Mouse (Mus musculus) cerebellum, adult 2 months (tissue): ENCODE data around the gene Ankrd65. TPM values are rescaled to one million over a fixed set of nuclear protein-coding genes. Genes with fewer than 3 reads are reported as not detected.

Source experiments
- DNase-seq, 2 experiments: peaks; one replicate each; pipeline ENCODE4 v3.0.0; 2021
- H3K27ac ChIP-seq: fragments of 200-500 bp; 2 replicates; pipeline ENCODE4 v1.5.1; 2012; ENCODE audit warnings: low read length, control low read depth, inconsistent platforms; ENCODE audit not compliant: insufficient read depth
- H3K27me3 ChIP-seq: fragments of 200-500 bp; 2 replicates; pipeline ENCODE4 v1.6.1; 2012; ENCODE audit warnings: inconsistent platforms, mild to moderate bottlenecking, low read length, moderate library complexity; ENCODE audit not compliant: control insufficient read depth, insufficient read depth
- H3K4me1 ChIP-seq: fragments of 200-500 bp; 2 replicates; pipeline ENCODE4 v1.6.1; 2011; ENCODE audit warnings: low read length; ENCODE audit not compliant: control insufficient read depth, insufficient read depth
- H3K4me3 ChIP-seq: fragments of 200-500 bp; replicated peaks from 2 replicates; pipeline ENCODE3; 2011; ENCODE audit warnings: mild to moderate bottlenecking, low read depth, low read length, control low read depth; ENCODE audit not compliant: insufficient read depth
- CTCF ChIP-seq: fragments of 200-500 bp; IDR thresholded peaks from 2 replicates; pipeline ENCODE4 v1.5.1; 2011; ENCODE audit warnings: low read depth, mild to moderate bottlenecking, control low read depth, low read length, moderate library complexity, borderline replicate concordance; ENCODE audit not compliant: insufficient read depth
- POLR2A ChIP-seq: fragments of 200-500 bp; IDR thresholded peaks from 2 replicates; pipeline ENCODE4 v1.6.1; 2011; ENCODE audit warnings: low read length, control low read depth, borderline replicate concordance; ENCODE audit not compliant: insufficient read depth
- WGBS: fragments of 180-500 bp; shearing (Covaris S2); methylation state at CpG from one replicate; pipeline ENCODE4 v1.1.7; 2018; 5-methylcytosine and 5-hydroxymethylcytosine counted together
- polyA plus RNA-seq: library from polyadenylated mRNA; depleted of rRNA; stranded (reverse); fragments of >200 nt; gene quantifications from 2 replicates; pipeline ENCODE4 v1.2.3, GENCODE M21; 2012

Ankrd65 gene
- polyA plus RNA-seq, 1 experiment = 0.16 TPM

DNA sequence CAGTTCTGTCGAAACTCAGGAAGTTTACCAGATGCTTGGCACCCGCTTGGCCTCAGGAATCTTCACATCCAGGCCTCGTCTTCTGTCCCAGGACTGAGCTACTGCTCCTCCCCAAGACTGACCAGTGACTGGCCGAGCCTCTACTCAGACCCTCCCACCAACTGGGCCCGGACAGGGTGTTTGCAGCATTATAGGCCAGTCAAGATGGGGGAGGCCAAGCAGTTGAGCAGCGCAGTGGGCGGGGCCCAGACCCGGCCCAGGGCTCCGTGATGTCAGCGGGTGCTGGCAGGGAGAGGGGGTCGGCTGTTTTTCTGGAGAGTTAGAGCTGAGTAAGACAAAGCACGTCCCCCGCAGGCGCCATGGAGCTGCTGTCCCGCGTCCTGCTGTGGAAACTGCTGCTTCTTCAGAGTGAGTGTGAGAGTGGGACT lies 49.3 kb downstream of the Ankrd65 start, which contains the start of gene Mxra8:
TSS of gene Mxra8 (plus strand) at position 198 of the 428 bp plus-strand sequence.
- H3K4me1 ChIP-seq = peaks cover 11% of the 10 kb centered on the region
- peak in 1 of 2 experiments; percentile 44 for DNase-seq
- TF ChIP-seq CTCF (no peak), POLR2A (no peak)
- no peaks in the 10 kb centered on the region for H3K27me3 ChIP-seq
- WGBS = 33% methylated on average over 16 of the region's 16 CpGs
- peak within 1 kb of the TSS; percentile 35 for H3K4me3 ChIP-seq
- 0 out of 2 replicates have a peak within 1 kb of the TSS, but pooled peaks have one; percentile 22 for H3K27ac ChIP-seq

DNA sequence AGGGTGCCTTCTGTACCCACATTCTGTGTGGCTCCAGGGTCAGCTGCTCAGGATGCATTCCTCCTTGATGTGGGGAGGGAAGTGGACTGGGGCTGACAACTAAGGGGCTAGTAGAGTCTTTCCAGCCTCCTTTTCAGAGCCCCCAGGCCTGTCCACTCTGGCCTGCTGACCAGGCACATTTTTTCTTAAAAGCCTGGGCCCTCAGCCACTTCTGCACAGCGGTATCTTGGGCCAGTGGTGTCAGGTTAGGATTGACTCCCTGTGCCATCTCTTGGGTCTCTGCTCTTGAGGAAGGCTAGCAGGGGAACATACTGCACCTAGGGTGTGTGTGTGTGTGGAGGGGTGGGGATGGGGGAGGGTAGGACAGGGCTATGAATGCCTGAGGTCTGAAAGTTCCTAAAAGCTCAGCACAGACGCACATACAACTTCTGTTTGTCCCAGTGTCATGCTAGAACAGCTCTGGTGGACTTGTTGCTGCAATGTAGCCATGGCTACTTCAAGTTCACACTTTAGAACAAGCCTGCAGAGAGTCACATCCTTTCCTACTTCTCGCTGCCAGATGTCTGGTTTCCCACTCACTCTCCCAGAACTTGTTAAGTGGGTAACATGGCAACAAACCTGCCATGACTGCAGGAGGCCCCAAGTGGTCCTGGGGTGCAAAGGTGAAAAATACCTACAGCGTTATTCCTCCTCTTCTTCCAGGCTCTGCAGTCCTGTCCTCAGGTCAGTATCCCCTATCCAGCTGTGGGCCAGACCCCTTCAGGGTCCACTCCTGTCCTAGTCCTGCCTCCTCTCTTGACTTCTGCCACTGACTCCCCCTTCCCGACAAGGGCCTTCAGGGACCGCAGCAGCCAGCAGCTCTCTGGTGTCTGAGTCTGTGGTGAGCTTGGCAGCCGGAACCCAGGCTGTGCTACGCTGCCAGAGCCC lies 50.1 kb downstream of the Ankrd65 start:
- DNase-seq = no peak
- H3K27ac ChIP-seq = 0 out of 2 replicates have a peak overlapping the region, but pooled peaks have one; percentile 22
- H3K4me3 ChIP-seq = no peak overlapping the region
- H3K4me1 ChIP-seq = peaks cover 11% of the 10 kb centered on the region
- WGBS = 38% methylated on average over 8 of the region's 8 CpGs
- TF ChIP-seq POLR2A (no peak), CTCF (no peak)
- H3K27me3 ChIP-seq = no peaks in the 10 kb centered on the region

GRCm38 (mm10) chr4:155841003-155841454 lies 50.8 kb downstream of the Ankrd65 start:
- TF ChIP-seq CTCF = no peak
- TF ChIP-seq POLR2A = no peak
- Histone ChIP-seq H3K4me1 (peaks cover 11% of the 10 kb centered on the region), H3K4me3 (peak overlapping the region; percentile 28), H3K27ac (no peak overlapping the region), H3K27me3 (no peaks in the 10 kb centered on the region)
- peak in 1 of 2 experiments; percentile 35 for DNase-seq
- 5% methylated on average over 32 of the region's 32 CpGs for WGBS

DNA sequence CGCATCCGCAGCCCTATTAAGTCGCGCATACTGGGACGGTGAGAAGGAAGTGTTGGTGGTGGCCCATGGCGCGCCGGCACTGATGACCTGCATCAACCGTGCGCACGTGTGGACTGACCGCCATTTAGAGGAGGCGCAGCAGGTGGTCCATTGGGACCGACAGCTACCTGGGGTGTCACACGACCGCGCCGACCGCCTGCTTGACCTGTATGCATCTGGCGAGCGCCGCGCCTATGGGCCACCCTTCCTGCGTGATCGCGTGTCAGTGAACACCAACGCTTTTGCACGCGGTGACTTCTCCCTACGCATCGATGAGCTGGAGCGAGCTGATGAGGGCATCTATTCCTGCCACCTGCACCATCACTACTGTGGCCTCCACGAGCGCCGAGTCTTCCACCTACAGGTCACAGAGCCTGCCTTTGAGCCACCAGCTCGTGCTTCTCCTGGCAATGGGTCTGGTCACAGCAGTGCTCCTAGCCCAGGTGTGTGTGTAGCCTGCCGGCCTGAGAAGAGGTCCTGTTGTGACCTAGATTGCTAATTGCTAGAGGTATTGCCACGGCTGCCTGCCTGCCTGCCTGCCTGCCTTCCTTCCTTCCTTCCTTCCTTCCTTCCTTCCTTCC lies 51.5 kb downstream of the Ankrd65 start:
- Histone ChIP-seq H3K27me3 (no peaks in the 10 kb centered on the region), H3K27ac (no peak overlapping the region), H3K4me1 (peaks cover 14% of the 10 kb centered on the region), H3K4me3 (peak overlapping the region; percentile 28)
- peak; percentile 41 to 54 for DNase-seq
- TF ChIP-seq CTCF = no peak
- no peak for TF ChIP-seq POLR2A
- WGBS = 30% methylated on average over 38 of the region's 38 CpGs

- H3K4me3 ChIP-seq = no peak overlapping the region
- 85% methylated on average over 5 of the region's 5 CpGs for WGBS
- no peak overlapping the region for H3K27ac ChIP-seq
- H3K27me3 ChIP-seq = no peaks in the 10 kb centered on the region
- TF ChIP-seq CTCF = no peak
- no peak for TF ChIP-seq POLR2A
- H3K4me1 ChIP-seq = peaks cover 10% of the 10 kb centered on the region
- DNase-seq = no peak
These were observed 53.0 kb downstream of the Ankrd65 start for GRCm38 (mm10) chr4:155843231-155843630.

DNA sequence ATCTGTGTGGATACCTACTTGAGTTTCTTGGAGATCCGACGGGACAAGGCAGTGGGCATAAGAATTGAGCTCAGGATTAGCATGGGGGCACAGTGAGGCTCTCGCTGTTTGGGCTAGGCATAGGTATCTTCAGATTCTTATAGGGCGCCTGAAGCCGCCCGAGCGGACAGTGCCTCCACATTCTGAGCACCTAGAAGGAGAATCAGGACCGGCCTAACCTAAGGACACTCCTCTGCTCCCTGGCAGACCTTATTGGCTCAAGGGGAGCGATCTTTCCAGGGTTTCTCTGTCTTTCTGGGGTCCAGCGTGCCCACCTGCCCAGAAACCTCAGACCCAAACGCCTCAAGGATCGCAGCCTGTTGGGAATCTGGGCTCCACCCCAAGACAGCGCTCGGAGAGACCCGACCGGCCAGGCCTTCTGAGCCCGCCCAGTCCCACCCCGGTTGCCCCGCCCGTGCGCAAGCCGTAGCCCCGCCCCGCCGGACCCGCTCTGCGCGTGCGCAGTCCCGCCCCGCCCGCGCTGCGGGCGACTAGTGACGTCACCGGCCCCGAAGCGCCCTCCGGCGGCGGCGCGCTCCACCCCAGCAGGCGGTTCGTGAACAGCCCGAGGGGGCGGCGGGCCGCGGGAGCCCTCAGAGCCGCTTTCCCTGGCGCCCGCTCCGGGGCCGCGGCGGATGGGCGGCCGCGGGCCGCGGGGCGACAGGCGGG lies 56.8 kb downstream of the Ankrd65 start, which contains the start of gene Dvl1:
TSS of gene Dvl1 (plus strand) at position 532 of the 708 bp plus-strand sequence.
- Histone ChIP-seq H3K27me3 (no peaks in the 10 kb centered on the region), H3K27ac (peak within 1 kb of the TSS; percentile 68), H3K4me1 (peaks cover 26% of the 10 kb centered on the region), H3K4me3 (peak within 1 kb of the TSS; percentile 92)
- WGBS = 2% methylated on average over 59 of the region's 65 CpGs
- TF ChIP-seq POLR2A = peak; percentile 89; the same call in 1 of the 2 replicates
- TF ChIP-seq CTCF = no peak; the same call in 1 of the 2 replicates
- peak; percentile 91 to 98 for DNase-seq
